Mouse (Mus musculus): ENCODE measurements around the gene Pla2g5.

DNA sequence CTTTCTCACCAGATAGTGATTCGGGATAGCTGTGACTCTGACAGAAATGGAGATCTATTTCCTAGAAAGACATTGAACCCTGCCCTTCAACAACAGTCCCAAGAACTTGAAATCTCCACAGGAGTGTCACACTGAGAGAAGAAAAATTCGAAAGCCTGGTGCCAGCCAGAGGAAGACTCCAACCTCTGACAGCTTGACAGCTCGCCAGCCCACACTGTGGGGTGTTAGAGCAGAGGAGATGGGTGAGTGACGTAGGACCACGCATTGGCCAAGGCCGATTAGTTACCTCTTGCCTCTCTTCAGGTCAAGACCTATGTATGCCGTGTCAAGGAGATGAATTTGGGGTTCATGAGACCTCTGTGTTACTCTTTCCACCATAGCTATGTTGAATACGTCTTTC is 22.6 kb downstream of the Pla2g5 start:
- TF ChIP-seq CTCF (IDR thresholded peaks at IDR 0.05; ENCODE audit: low read depth, low read length) = no peak
- TF ChIP-seq GATA2 (IDR thresholded peaks at IDR 0.05; ENCODE audit: borderline replicate concordance, low read depth, low read length) = no peak

Measured in G1E (cell line).